Mouse (Mus musculus): ENCODE results near the gene Cbarp. TPM values are rescaled to one million over a fixed set of nuclear protein-coding genes. Genes with fewer than 3 reads are reported as not detected.

Gene Cbarp
- polyA plus RNA-seq, 1 experiment from 2014 or later: 4.7 TPM

DNA sequence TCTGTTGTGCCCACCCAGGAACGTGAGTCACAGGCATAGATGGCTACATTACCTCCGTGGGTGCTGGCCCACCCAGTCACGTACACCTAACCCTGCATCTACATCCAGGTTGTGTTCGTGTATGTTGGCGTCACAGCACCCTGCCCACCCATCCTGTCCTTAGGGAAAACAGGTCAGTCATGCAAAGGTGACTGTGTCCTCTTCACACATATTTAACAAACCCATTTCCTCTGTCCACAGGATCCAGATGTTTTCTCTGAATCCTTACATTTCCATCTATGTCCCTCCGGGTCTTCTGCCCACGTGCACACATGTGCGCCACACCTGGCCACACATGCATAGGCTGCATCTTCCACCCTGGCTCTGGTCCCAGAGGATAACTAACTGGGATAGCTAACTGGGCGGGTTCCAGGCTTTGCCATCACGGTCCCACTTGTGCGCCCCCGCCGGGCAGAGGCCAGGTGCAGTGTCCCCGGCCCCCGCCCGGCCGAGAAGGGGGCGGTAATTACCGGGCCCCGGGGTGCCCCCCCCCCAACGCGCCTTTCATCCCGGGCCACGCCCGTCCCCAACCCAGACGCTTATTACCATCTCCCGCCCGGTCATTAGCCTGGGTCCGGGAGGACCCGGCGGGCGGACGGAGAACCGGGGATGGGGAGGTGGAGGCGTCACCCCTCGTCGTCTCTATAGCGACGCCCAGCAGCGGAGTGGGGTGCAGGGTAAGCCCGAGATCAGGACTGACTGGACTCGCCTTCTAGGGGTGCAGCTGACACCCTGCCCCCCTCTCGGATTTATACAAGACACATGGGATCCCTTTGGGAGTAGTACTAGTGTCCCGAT is 23.7 kb upstream of the Cbarp start:
- 8% methylated on average over 44 of the region's 44 CpGs for WGBS
- Histone ChIP-seq H3K27ac (peak overlapping the region; percentile 65), H3K4me3 (replicated peaks; ENCODE audit: low read depth, low read length) (peak overlapping the region; percentile 33), H3K36me3 (ENCODE audit: insufficient read depth, low read length) (0 out of 2 replicates have a peak, but pooled peaks cover 2% of the 10 kb centered on the region), H3K4me1 (replicated peaks; ENCODE audit: insufficient read depth, low read length) (peaks cover 57% of the 10 kb centered on the region), H3K27me3 (ENCODE audit: insufficient read depth, low read length) (no peaks in the 10 kb centered on the region), H3K9me3 (replicated peaks; ENCODE audit: low read length) (no peaks in the 10 kb centered on the region), H3K9ac (ENCODE audit: low read depth, low read length) (peak overlapping the region; percentile 53), H3K4me2 (ENCODE audit: low read length) (peak overlapping the region; percentile 93)
- DNase-seq (ENCODE audit: low spot score) (no peak), ATAC-seq (replicated peaks; ENCODE audit: low FRiP score, low read depth) (no peak; the same call in 1 of the 2 replicates)
- TF ChIP-seq CTCF (IDR thresholded peaks at IDR 0.05; ENCODE audit: low read depth): no peak

DNA sequence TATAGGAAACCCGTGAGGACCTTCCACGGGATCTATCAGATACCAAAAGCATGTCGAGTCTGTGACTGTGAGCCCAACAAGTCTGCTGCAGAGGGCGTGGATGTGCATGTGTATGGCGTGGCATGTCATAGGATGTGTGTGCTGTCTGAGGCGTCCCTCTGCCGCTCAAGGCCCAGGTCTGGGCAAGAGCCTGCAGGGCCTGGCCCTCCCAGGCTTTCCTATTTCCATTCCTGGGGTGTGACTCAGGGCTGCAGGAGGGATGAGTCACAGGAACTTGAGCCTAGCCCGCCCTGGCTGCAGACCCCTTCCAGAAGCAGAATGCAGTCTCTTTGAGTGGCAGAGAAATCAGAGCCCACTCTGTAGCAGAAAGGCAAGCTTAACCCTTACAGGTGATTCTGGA is 23.1 kb upstream of the Cbarp start:
- peak; percentile 45 for DNase-seq (ENCODE audit: low spot score)
- Histone ChIP-seq H3K9me3 (replicated peaks; ENCODE audit: low read length) (no peaks in the 10 kb centered on the region), H3K4me2 (ENCODE audit: low read length) (0 out of 2 replicates have a peak overlapping the region, but pooled peaks have one; percentile 93), H3K27ac (peak overlapping the region; percentile 65; the same call in 1 of the 2 replicates), H3K4me3 (replicated peaks; ENCODE audit: low read depth, low read length) (no peak overlapping the region), H3K9ac (ENCODE audit: low read depth, low read length) (no peak overlapping the region), H3K27me3 (ENCODE audit: insufficient read depth, low read length) (no peaks in the 10 kb centered on the region), H3K4me1 (replicated peaks; ENCODE audit: insufficient read depth, low read length) (peaks cover 57% of the 10 kb centered on the region), H3K36me3 (ENCODE audit: insufficient read depth, low read length) (no peaks in the 10 kb centered on the region)
- no peak for TF ChIP-seq CTCF (IDR thresholded peaks at IDR 0.05; ENCODE audit: low read depth)
- 70% methylated on average over 8 of the region's 8 CpGs for WGBS
- no peak for ATAC-seq (replicated peaks; ENCODE audit: low FRiP score, low read depth)

DNA sequence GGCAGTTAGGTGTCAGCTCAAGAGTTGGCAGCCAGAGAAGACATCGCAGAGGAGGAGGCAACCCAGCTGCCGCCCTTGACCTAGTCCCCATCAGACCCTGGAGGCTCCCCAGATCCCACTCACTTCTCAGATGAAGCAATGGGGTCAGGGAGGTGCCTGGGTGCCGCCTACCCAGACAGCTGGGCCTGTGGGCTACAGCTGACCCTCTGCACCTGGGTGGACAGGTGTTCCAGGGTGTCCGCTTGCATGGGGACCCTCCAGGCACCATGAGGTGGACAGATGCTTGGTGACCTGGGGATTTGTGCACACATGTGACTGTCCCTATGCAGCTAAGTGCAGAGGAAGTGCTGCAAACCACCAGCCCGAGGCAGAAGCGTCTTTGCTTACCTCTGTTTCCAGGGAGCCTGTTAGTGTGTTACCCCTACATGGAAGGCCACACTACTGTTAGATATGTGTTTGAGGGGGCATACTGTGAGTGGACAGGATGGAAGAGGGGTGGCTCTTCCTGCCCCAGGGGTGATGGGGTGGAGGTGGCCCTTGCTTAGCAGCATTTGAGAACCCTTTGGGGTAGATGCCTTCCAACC is 22.2 kb upstream of the Cbarp start:
- no peaks in the 10 kb centered on the region for H3K9me3 ChIP-seq (replicated peaks; ENCODE audit: low read length)
- DNase-seq (ENCODE audit: low spot score) (no peak), ATAC-seq (replicated peaks; ENCODE audit: low FRiP score, low read depth) (no peak)
- 0 out of 2 replicates have a peak overlapping the region, but pooled peaks have one; percentile 23 for H3K9ac ChIP-seq (ENCODE audit: low read depth, low read length)
- no peaks in the 10 kb centered on the region for H3K36me3 ChIP-seq (ENCODE audit: insufficient read depth, low read length)
- peak overlapping the region; percentile 98; the same call in 1 of the 2 replicates for H3K27ac ChIP-seq
- WGBS: 55% methylated on average over 6 of the region's 6 CpGs
- no peaks in the 10 kb centered on the region for H3K27me3 ChIP-seq (ENCODE audit: insufficient read depth, low read length)
- H3K4me1 ChIP-seq (replicated peaks; ENCODE audit: insufficient read depth, low read length): peaks cover 63% of the 10 kb centered on the region
- H3K4me3 ChIP-seq (replicated peaks; ENCODE audit: low read depth, low read length): no peak overlapping the region
- no peak overlapping the region for H3K4me2 ChIP-seq (ENCODE audit: low read length)
- no peak for TF ChIP-seq CTCF (IDR thresholded peaks at IDR 0.05; ENCODE audit: low read depth)

DNA sequence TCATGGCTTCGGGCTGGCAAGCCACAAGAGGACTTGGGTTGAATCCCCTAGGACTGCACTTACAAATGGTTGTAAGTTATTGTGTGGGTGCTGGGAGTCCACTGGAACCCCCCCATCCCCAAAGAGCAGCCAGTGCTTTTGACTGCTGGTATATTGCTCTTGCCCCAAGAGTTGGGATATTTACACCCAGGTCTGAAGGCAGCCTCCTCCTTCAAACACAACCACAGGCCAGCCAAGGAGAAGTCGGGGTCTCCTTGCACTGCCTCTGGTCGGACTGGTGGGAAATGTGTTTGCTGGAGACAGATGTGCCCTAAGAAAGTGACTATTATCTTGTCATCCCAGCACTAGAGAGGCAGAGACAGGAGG is 21.6 kb upstream of the Cbarp start:
- H3K27ac ChIP-seq: peak overlapping the region; percentile 98
- no peaks in the 10 kb centered on the region for H3K27me3 ChIP-seq (ENCODE audit: insufficient read depth, low read length)
- no peak for TF ChIP-seq CTCF (IDR thresholded peaks at IDR 0.05; ENCODE audit: low read depth)
- H3K36me3 ChIP-seq (ENCODE audit: insufficient read depth, low read length): no peaks in the 10 kb centered on the region
- 0 out of 2 replicates have a peak overlapping the region, but pooled peaks have one; percentile 23 for H3K9ac ChIP-seq (ENCODE audit: low read depth, low read length)
- ATAC-seq (replicated peaks; ENCODE audit: low FRiP score, low read depth): no peak
- no peak for DNase-seq (ENCODE audit: low spot score)
- 58% methylated on average over 3 of the region's 3 CpGs for WGBS
- peak overlapping the region; percentile 67; the same call in 1 of the 2 replicates for H3K4me2 ChIP-seq (ENCODE audit: low read length)
- H3K9me3 ChIP-seq (replicated peaks; ENCODE audit: low read length): no peaks in the 10 kb centered on the region
- peaks cover 68% of the 10 kb centered on the region for H3K4me1 ChIP-seq (replicated peaks; ENCODE audit: insufficient read depth, low read length)
- H3K4me3 ChIP-seq (replicated peaks; ENCODE audit: low read depth, low read length): no peak overlapping the region

DNA sequence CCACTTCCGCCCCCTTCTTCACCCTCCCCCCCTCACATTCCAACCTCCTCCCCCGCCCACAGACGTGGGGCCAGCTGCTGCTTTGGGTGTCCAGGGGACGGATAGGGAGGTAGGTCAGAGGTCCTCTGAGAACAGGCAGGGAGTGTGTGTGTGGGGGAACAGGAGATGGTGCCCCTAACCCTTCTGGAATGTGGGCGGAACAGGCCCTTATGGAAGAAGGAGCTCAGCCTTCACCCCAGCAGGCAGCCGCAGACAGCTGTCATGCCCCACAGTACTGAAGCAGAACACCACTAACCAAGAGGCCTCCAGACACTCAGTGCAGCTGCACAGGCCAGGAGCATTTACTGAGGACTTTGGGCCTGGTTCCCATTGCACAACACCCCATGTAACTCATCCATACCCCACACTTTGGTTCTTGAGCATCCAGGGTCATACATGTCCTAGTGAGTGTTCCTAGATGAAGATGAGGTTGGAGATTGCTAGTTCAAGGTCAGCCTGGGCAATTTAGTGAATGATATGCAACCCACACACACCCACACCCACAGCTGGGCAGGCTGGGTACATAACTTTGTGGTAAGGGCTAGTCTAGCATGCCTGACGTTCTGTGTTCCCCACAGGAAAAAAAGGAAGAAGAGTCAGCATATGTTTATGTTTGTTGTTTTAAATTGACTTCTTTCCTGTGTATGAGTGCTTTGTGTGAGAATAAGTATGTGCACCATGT is 21.0 kb upstream of the Cbarp start:
- Histone ChIP-seq H3K27ac (peak overlapping the region; percentile 98), H3K4me3 (replicated peaks; ENCODE audit: low read depth, low read length) (peak overlapping the region; percentile 37), H3K27me3 (ENCODE audit: insufficient read depth, low read length) (no peaks in the 10 kb centered on the region), H3K9me3 (replicated peaks; ENCODE audit: low read length) (no peaks in the 10 kb centered on the region), H3K4me1 (replicated peaks; ENCODE audit: insufficient read depth, low read length) (peaks cover 69% of the 10 kb centered on the region), H3K4me2 (ENCODE audit: low read length) (peak overlapping the region; percentile 67), H3K9ac (ENCODE audit: low read depth, low read length) (peak overlapping the region; percentile 61), H3K36me3 (ENCODE audit: insufficient read depth, low read length) (peaks cover under 1% of the 10 kb centered on the region)
- peak; percentile 96 for DNase-seq (ENCODE audit: low spot score)
- peak; percentile 21 for ATAC-seq (replicated peaks; ENCODE audit: low FRiP score, low read depth)
- WGBS: 8% methylated on average over 7 of the region's 7 CpGs
- TF ChIP-seq CTCF (IDR thresholded peaks at IDR 0.05; ENCODE audit: low read depth): no peak
